Comparison of ENCODE assay signal across 21 mouse cellular contexts in genomic region chr2:132047364-132047763, GRCm38 (mm10). TPM values are rescaled to one million over a fixed set of nuclear protein-coding genes. Genes with fewer than 3 reads are reported as not detected.
DNase-seq lines count a peak whose midpoint lies in the region; TF ChIP-seq lines count a peak whose summit lies in the region.
"Had no signal": no experiment of that assay in that cellular context is flagged by ENCODE, and none has a peak within 500 bp of the region (broad histone marks: within the 10 kb centered on the region; RNA-seq: fewer than 3 reads in every experiment).

No protein-coding gene starts in this region.

- 91% methylated on average over 4 of the region's 4 CpGs for WGBS in hindbrain, embryonic 10.5 days

- no peak for TF ChIP-seq CTCF in layer of hippocampus, adult 2 months (conservative IDR thresholded peaks at IDR 0.05)

- H3K27ac ChIP-seq in layer of hippocampus, adult 2 months: peak overlapping the region; percentile 61
- H3K27ac ChIP-seq in hindbrain, embryonic 10.5 days: no peak overlapping the region

- DNase-seq in layer of hippocampus, adult 2 months (ENCODE audit: low spot score in 2 of 2): no peak
- DNase-seq in layer of hippocampus, adult 9-10 months (ENCODE audit: low spot score): no peak
- peak; percentile 63 for DNase-seq in layer of hippocampus, adult 9-11 months
- no peak for DNase-seq in layer of hippocampus, adult 8-10 months (ENCODE audit: low spot score in 2 of 2)
- DNase-seq in brain, adult 2 months (ENCODE audit: low read depth, low spot score): peak; percentile 89
- DNase-seq in telencephalon, adult 2 months (ENCODE audit: low read depth, low spot score): peak; percentile 72
- DNase-seq in hindbrain, embryonic 10.5 days (ENCODE audit: low spot score): no peak
- DNase-seq in right cerebral cortex, postnatal 10 days (ENCODE audit: low spot score in 2 of 2): no peak
- DNase-seq: adrenal gland, adult 2 months; adrenal gland, adult 8-10 months; adrenal gland, postnatal 10 days; adrenal gland, postnatal 14 days; adrenal gland, postnatal 25 days; adrenal gland, postnatal 36 days; B cell, adult 2 months; cerebellum, adult 11 months; cerebellum, adult 11-12 months; cerebellum, adult 18-20 months had no signal

- H3K9me3 ChIP-seq in hindbrain, embryonic 10.5 days: no peaks in the 10 kb centered on the region
- H3K9me3 ChIP-seq: G1E had no signal

- no peaks in the 10 kb centered on the region for H3K36me3 ChIP-seq in hindbrain, embryonic 10.5 days
- H3K36me3 ChIP-seq: G1E had no signal

- H3K4me3 ChIP-seq in layer of hippocampus, adult 2 months: no peak overlapping the region
- no peak overlapping the region for H3K4me3 ChIP-seq in hindbrain, embryonic 10.5 days

- peaks cover 19% of the 10 kb centered on the region for H3K4me1 ChIP-seq in hindbrain, embryonic 10.5 days (replicated peaks)

- no peaks in the 10 kb centered on the region for H3K27me3 ChIP-seq in hindbrain, embryonic 10.5 days (ENCODE audit: insufficient read depth, poor library complexity, severe bottlenecking)
- H3K27me3 ChIP-seq: CH12.LX, Patski had no signal

RNA-seq across cellular contexts. Expression of gene Rassf2, which starts 17.3 kb away (rescaled TPM):
- total RNA-seq in layer of hippocampus, adult 2 months (2021): 10 to 100 TPM; 39.9 to 43.2 TPM
- total RNA-seq in layer of hippocampus, adult 8-10 months (2022): 10 to 100 TPM; 50.1 to 62.3 (median 53.7) TPM
- polyA plus RNA-seq in hindbrain, embryonic 10.5 days (2016; fragmentation: Nextera tagmentation; extraction: Ambion mirVana): 28.6 and 33.5 TPM in 2 replicates

Comparison
In these comparisons a context has a peak if more than half of its experiments do, and no peak if none do; other contexts are left out.
1. DNase-seq: peak in layer of hippocampus, adult 9-11 months (single experiment), brain, adult 2 months (single experiment) and telencephalon, adult 2 months (single experiment); none in layer of hippocampus, adult 2 months (0 of 2), layer of hippocampus, adult 9-10 months (single experiment), layer of hippocampus, adult 8-10 months (0 of 2), hindbrain, embryonic 10.5 days (single experiment) and right cerebral cortex, postnatal 10 days (0 of 2).